Mouse (Mus musculus): ENCODE data around the gene Kat8.
A peak's percentile ranks its signal among the peaks of the same experiment; 100 is the strongest.

The Kat8 gene

DNA sequence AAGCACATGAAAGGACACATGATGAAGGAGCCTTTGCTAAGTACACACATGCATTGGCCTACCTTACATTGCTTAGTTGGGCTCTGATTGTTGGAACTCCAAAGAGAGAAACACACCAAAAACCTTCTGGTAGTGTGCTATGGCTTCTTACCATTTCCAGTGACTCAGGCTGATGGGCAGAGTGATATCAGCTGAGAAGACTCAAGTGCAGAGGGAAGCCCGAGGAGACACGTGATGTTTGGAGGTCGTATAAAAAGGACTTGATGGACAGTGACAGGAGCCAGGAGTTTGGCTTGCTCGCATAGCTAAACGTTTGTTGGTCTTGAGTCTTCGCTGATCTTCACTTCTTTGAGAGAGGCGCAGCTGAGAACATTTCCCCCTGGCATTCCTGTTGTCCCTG, 14.8 kb upstream of the Kat8 start:
- no peak for DNase-seq (ENCODE audit: low spot score in 2 of 2)

DNA sequence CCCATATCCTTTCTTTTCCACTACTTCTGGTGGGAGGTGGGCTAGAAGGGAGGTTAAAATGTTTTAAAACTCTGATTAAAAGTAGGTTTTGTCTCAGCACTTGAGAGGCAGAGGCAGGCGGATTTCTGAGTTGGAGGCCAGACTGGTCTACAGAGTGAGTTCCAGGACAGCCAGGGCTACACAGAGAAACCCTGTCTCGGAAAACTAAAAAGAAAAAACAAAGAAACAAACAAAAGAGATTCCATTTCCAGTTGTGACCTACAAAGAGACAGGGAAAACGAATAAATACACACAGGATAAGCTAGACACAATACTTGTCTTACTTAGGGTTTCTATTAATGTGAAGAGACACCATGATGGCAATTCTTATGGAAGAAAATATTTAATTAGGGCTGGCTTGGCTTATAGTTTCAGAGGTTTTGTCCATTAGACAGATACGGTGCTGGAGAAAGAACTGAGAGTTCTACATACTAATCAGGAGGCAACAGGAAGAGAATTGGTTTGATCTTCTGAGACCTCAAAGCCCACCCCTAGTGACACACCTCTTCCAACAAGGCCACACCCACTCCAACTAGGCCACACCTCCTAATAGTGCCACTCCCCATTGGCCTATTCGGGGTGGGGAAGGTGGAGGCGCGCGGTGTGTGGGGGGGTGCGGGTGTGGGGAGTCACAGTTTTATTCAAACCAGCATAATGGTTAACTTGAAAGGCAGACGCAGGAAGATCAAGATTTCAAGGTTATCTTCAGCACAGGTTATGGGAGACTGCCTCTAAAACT, 13.9 kb upstream of the Kat8 start:
- no peak for DNase-seq (ENCODE audit: low spot score in 2 of 2)

DNA sequence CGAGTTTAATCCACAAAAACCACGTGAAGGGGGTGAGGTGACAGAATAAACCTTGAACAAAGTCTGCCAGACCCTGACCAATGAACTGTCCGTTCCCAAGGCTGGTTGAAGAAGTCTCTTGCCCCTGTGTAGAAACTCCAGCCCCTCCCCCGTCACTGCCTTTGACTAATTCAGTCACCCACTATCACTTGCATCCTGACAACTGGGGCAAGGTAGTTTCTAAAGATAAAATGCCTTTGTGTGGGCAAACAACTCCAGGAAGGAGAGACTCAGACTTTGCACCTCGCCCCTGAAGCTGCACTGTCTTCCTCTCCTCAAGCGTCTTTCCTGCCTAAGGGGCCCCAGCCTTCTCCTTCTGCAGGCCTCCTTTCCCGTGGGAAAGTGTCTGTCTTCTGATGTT, 12.3 kb upstream of the Kat8 start:
- no peak for DNase-seq (ENCODE audit: low spot score in 2 of 2)

DNA sequence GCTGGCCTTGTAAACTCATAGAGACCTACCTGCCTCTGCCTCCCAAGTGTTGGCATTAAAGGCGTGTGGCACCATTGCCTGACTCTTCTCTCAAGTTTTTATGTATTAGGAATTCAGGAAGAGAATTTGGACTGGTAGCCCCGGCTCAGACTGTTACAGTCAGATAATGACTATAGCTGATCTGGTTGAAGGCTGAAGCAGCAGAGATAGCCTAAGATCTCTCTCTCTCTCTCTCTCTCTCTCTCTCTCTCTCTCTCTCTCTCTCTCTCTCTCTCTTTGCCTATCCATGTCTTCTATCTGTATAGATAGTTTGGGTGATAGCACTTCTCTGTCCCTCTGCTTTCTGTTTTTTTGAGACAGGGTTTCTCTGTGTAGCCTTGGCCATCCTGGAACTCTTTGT, 10.5 kb upstream of the Kat8 start:
- no peak for DNase-seq (ENCODE audit: low spot score in 2 of 2)

DNA sequence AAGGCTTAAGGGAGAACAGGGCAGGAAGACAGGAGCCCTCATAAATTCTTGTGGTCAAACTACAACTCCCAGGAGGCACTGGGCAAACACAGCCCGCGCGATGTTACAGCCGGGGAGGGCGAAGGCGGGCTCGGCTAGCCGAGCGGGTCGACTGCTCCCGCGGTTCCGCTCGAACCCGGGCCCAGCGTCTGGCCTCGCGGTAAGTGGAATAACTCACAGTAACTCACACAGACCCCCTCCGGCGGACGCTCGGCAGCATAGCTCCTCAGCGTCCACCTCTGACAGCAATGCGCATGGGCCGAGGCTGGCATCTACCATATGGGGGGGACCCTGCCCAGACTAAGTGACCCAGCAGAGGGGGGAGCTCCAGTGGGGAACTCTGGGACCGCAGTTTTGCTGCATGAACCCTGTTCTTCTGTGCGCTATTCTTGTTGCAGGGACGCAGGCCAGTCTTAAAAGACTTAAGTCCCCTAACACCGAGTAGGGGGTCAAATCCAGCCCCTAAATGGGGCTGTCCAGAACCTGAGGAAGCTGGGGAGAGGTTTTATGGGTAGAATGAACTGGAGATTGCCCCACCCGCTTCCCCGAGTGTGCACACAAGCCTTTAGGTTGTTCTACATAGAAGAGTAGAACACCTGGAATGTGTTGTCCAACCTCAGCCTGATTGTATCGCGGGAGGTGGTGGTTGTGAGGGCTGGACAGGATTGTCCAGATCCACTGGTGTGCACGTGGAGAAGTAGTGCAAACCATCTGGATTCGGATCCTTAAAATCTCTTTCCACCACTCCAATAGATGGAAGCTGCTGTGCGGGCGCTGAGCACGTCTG, 8.1 kb upstream of the Kat8 start, which contains the start of gene Bckdk:
Bckdk (plus strand) TSS at position 112 of the 826 bp plus-strand sequence.
- peak; percentile 63 to 68 for DNase-seq (ENCODE audit: low spot score in 2 of 2)

DNA sequence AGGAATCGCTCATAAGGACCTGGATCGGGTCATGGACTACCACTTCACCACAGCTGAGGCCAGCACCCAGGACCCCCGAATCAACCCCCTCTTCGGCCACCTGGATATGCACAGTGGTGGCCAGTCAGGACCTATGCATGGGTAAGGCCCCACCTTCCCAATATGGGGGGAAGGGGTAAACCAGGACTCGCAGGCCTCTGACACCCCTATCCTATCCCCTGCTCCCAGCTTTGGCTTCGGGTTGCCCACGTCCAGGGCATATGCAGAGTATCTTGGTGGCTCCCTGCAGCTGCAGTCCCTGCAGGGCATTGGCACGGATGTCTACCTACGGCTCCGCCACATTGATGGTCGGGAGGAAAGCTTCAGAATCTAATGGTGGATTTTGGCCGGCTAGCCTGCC, 4.4 kb upstream of the Kat8 start:
- no peak for DNase-seq (ENCODE audit: low spot score in 2 of 2)

DNA sequence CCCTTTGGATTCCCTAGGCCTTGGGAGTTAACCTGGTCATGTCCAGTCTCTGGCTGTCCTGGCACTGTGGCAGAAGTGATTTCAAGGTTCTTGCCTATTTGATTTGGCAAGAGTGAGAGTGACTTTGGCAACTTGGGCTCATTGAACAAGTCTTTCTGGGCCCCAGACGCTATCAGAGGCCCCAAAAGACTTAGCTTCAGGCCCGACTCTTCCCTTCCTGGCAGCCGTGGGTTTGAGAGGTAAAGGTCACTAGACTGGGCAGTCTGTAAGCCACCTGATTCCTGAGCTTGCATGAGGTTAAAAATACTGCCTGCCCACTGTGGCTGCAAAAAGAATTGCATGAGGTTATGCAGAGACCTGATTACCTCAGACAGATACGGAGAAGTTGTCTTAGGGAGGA, 3.7 kb upstream of the Kat8 start:
- DNase-seq (ENCODE audit: low spot score in 2 of 2) = no peak

DNA sequence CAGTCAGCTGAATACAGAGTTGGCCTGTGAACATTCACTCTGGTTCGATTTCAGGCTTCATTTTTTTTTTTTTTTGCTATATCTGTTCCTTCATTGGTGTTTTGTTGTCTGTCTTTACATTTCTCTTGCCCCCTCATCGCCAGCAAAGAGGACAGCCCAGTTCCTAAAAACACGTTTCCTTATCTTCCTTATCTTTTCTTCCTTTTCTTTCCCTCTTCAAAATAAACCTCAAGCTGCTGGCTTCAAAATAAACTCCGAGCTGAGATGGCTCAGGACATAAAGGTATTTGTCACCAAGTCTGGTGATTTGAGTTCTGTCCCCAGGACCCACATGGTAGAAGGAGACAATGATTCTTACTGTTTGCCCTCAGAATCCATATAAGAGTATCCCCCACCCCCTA, 622 bp downstream of the Kat8 start:
- DNase-seq (ENCODE audit: low spot score in 2 of 2) = no peak

DNA sequence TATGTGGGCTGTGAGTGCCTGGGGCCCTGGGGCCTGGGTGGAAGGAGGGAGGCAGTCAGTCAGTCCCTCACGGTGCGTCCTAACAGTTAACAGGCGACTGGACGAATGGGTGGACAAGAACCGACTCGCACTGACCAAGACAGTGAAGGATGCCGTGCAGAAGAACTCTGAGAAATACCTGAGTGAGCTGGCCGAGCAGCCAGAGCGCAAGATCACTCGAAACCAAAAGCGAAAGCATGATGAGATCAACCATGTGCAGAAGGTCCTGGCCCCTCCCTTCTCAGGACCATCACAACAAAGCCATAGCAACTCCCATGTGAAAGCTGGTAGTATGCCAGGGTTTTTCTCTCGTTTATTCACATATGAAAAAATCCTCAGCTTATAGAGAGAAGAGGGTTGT, 3.0 kb downstream of the Kat8 start:
- no peak for DNase-seq (ENCODE audit: low spot score in 2 of 2)

DNA sequence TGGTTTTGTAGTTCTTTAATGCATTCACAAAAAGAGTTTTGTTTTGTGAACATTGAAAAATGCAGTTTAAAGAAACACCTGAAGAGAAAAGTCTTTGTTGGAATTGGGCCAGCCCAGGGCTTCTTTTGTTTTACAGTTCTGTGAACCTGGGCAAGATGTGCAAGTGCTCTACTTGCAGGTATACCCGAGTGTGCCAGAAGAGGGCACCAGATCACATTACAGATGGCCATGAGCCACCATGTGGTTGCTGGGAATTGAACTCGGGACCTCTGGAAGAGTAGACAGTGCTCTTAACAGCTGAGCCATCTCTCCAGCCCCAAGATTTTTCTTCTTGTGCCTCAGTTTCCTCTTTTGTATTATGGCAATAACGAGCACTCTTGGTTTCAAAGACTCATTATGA, 5.9 kb downstream of the Kat8 start:
- no peak for DNase-seq (ENCODE audit: low spot score in 2 of 2)

DNA sequence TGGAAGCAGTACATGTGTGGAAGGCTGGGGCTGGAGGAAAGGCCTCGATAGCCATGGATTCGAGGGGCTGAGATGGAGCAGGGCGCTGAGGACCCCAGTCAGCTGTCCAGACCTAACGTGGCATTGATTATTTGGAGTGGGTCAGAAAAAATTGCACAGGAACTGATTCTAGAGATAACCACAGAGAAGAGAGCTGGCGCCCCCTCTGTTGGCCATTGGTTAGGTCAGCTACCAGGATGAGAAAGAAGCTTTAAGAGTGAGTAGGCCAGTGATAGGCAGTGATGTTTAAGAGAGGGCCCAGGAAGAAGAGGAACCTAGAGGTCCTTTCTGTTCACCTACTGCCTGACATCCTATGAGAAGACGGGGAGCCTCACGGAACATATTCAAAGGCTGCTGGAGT, 7.0 kb downstream of the Kat8 start:
- no peak for DNase-seq (ENCODE audit: low spot score in 2 of 2)

DNA sequence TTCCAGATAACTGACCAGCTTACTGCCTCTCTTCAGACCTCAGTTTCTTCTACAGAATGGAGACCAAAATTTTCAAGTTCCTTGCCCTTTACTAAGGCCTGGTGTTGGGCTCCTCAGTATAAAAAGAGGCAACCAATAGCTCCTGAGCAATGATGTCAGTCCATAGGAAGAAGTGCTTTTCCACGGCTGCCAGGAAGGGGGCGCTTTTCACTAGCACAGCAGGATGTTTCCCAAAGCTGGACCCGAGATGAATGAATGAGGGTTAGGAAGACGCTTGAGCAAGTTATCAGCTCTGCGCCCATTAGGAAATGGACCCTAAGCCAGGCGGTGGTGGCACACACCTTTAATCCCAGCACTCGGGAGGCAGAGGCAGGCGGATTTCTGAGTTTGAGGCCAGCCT, 9.2 kb downstream of the Kat8 start:
- DNase-seq (ENCODE audit: low spot score in 2 of 2) = no peak

DNA sequence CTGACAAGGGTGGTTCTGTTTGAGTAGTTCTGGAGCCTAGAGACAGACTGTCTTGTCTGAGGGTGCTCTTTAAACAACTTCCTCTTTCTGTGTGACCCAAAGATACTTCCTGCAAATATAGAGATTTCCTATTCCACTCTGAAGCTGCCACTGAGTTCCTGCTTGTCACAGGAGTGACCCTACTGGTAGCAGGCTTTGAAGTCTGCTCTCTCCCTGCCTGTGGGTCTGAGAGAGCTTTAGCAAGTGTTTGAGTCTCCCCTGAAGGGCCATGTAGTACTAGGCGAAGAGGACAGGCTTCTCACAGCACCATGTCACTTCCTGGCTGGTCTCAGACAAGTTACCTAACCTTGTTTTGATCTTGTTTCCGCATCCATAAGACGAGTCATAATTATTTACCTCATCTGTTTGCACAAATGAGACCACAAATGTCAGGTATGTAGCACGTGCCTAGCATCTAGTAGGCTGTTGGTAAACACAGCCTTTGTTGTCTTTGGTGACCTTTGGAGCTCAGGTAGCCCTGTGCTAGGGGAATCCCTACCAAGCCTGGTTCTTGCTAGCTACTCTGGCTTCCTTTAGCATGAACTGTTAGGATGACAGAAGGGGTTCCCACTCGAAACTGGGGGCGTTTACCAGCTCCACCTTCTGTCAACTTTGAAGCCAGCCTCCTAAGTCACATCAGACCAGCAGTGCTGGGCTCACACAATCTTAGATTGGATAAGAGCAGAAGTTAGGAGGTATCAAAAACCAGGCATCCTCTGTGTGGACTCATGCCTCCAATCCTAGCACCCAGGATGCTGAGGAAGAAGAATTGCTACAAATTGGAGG, 10.3 kb downstream of the Kat8 start:
- DNase-seq (ENCODE audit: low spot score in 2 of 2) = no peak

DNA sequence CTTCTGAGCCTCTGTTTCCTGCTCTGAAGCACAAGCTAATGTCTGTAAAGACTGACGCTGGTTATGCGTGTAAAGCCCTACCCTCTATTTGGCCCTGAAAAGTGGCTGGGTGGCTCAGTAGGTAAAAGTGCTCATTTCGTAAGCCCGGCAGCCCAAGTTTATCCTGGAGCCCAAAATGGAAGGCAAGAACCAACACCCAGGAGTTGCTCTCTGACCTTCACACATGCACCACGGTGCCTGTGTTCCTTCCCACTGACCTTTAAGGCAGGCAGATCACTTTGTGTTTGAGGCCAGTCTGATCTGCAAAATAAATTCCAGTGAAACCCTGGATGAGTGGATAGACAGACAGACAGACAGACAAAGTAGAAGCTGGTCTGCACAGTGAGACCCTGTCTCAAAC, 11.4 kb downstream of the Kat8 start:
- no peak for DNase-seq (ENCODE audit: low spot score in 2 of 2)

DNA sequence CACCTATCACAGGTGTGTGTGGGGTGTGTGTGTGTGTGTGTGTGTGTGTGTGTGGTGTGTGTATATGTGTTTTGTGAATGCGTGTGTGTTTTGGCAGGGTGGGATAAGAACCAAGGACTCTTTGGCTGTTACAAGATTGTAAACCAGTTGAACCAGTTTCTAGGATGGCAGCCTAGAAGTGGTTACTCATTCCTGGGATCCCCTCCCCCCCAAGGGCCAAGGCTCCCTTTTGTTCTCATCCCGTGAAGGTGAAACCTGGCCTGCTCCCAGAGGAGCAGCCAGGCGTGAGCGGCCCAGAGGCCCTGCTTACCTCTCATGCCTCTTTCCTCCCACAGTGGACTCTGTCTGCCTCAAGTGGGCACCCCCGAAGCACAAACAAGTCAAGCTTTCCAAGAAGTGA, 12.9 kb downstream of the Kat8 start:
- no peak for DNase-seq (ENCODE audit: low spot score in 2 of 2)

DNA sequence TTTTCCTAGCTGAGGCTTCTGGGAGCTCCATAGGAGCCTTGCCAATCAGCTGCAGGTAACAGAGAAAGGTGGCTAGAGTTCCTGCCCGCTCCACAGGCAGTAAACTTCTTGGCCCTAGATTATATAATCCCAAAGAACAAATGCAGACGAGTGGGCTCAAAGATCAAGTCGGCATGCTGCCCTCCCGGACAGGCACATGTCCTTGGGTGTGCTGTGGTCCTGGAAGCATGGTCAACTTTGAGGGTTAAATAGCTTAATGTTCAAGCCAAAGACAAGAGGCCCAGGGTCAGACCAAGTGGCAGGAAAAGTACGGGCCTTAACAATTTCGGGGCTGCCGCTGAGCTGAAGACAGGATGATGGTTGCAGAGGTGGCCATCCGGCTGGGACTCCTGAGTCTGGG, 13.8 kb downstream of the Kat8 start:
- DNase-seq (ENCODE audit: low spot score in 2 of 2) = no peak

DNA sequence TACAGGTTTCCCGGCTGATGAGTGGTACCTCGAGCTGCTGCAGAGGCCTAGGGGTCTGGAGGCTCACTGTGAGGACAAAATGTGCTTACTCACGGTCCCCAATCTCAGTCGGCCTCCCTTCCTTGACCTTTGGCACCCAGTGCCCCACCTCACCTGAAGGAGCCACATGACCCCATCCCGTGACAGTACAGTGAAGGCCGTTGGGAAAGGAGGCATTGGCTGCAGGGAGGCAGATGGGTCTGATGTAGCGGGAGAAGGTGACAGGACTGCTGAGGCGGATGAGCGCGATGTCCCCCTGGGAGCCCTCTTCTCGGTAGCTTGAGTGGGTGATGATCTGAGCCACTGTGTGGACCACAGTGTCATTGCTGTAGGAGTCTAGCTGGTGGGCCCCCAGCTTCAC, 14.5 kb downstream of the Kat8 start:
- DNase-seq (ENCODE audit: low spot score in 2 of 2) = no peak

DNA sequence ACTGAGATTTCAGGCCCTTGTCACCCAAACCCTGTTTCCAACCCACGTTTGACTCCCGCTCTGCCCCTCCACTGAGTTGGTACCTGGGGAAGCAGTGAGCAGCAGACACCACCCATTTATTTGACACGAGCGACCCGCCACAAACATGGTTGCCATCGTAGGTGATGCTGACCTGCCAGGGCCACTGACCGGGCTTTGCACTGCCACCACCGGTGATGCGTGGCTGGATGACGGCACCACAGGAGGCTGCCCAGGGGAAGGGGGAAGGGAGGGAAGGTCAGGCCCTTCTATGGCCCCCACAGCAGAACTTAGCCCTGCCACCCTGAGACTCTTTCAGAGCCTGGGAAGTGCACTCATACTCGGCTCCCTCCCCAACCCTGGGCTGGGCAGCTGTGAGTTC, 15.4 kb downstream of the Kat8 start:
- DNase-seq (ENCODE audit: low spot score in 2 of 2) = no peak

DNA sequence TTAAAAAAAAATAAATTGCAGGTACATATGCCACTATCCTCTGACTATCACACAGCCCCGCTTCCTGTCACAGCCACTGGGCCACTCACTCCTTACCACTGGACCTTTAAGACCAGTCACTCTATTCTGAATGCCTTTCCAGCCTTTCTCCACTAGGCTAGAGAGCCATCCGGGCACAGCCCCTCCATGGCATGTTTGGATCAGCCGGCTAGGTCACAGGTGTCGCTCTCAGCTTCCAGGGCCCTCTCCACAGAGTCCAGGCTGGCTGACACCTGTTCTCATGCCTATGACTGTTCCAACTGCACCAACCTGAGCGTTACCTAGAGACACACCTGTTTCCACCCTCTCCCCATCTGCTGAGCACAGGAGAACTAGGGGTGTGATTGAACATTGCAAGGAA, 16.3 kb downstream of the Kat8 start:
- DNase-seq (ENCODE audit: low spot score in 2 of 2) = no peak

DNA sequence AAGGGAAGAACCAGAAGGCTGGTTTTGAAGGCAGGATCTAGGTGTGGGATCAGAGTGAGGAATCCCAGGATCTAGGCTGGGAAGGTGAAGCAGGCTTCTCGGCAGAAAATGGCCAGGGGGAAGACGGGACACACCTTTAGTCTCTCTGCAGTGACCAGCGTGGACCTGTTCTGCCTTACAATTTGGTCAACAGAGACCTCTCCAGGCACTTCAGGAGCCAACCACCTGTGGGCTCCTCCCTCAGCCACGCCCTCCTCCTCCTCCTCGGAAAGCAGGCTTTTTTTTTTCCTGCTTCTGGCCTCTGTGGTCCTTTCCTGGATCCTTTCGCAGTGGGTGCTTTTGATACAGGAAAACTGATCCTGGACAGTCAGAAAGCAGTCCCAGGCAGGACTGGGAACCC, 17.6 kb downstream of the Kat8 start, which contains the start of gene Prss8:
Prss8 (minus strand) TSS at position 182 of the 400 bp plus-strand sequence.
- DNase-seq (ENCODE audit: low spot score in 2 of 2) = no peak

DNA sequence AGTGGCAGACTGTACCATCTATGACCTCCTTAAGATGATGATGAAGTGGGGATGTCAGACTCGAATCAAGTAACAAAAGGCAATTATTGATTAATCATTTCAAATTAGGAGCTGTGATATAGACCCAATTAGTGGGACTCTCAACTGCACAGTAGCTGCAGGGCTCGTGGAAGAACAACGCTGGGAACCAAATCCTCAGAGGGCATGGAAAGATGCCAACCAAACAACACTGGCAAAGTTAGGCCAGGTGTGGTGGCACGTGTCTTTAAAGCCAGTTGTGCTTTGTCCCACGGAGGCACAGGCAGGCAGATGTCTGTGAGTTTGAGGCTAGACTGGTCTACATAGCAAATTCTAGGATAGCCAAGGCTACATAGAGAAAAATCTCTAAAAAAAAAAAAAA, 18.3 kb downstream of the Kat8 start:
- DNase-seq (ENCODE audit: low spot score in 2 of 2) = no peak

Data from frontal cortex, postnatal 25 days (tissue).